Mouse (Mus musculus) monocyte, adult 5-6 weeks (primary cell): ENCODE results near the gene Slbp. TPM values are rescaled to one million over a fixed set of nuclear protein-coding genes. Genes with fewer than 3 reads are reported as not detected.
A peak's percentile ranks its signal among the peaks of the same experiment; 100 is the strongest.

Experiments used
- ATAC-seq: fragments of 153-309, 156-312 bp; replicated peaks from 2 replicates; pipeline ENCODE4 v1.8.0; 2017; ENCODE audit warnings: mild to moderate bottlenecking; ENCODE audit not compliant: low TSS enrichment, insufficient number of reproducible peaks, severe bottlenecking, poor library complexity, low FRiP score
- total RNA-seq: library from RNA; stranded (forward); fragments of 200-1000, 200-491, 200-594 nt; gene quantifications from 3 replicates; pipeline ENCODE4 v1.2.3, GENCODE M21; 2017

Gene Slbp
- total RNA-seq, 1 experiment from 2014 or later = 203 TPM

DNA sequence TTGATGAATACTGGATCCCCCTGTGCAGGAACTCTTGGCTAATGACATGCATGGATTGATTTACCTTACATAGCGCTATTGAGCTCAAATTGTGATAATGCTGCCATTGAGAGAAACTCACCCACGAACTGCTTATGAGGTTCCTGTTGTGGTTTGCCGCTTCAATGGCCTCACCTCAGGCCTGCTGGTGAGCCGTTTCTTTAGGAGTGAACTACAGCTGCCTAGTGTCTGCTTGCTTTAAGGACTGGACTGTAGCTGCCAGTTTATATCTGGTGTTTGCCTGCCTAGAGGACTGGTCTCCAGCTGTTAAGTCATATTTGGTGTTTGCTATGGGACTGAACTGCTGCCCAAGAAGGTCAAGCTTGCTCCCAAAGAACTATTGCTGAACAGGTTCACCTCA lies 30.6 kb upstream of the Slbp start:
- no peak for ATAC-seq

GRCm38 (mm10) chr5:33681611-33682388 lies 29.4 kb upstream of the Slbp start:
- ATAC-seq = no peak

GRCm38 (mm10) chr5:33681044-33681443 lies 28.7 kb upstream of the Slbp start:
- no peak for ATAC-seq

DNA sequence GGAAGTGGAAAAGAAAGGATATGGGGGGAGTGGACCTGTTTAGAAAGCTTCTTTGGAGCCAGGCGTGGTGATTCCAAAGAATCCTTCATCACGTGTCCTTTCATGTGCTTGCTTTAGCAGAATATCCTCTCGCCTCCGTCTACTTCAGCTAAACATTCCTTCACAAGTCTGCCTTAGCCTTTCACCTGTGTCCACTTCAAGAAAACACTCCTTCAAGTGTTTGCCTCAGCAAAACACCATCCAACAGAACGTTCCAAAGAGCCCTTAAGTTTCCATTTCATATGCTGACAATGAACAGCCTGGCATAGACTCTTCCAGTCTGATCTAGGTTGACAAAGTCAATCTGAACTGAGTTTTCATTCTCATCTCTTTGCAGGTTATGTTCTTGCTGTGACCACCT lies 25.9 kb upstream of the Slbp start:
- ATAC-seq = no peak

DNA sequence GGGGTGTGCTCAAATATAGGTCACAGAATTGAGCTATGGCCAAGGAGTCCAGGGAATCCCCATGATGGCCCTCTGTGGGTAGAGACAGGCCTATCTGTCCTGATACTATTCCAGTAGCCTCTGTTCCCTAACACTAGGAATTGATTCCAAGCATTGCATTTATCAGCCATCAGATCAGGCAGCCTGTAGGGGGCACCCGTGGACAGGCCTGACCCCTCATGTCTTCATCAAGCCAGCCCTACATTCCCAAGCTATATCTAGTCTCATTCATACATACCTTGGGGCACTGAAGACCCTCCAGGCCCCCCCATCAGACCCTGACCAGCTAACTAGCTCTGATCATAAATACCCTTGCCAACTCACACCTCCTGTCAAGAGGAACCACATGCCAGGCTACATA lies 23.6 kb upstream of the Slbp start:
- ATAC-seq = no peak

DNA sequence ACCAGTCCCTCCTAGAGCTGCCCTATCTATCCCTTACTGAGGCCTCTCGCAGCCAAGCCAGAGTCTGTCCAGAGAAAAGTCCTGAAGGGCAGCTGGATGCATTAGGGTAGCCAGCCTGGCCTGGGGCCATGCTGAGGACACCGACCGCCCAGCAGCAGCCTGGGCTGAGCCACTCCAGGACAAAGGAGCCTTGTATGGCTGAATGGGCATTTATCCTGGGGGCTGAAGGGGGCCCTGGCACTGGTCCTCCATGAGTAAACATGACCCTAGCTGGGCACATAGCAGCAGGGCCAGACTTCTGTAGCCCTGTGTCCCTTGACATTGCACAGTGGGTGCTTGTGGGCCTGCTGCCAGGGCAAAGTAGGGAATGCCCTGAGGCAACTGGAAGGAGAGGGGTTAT lies 22.1 kb upstream of the Slbp start:
- ATAC-seq = no peak

- no peak for ATAC-seq
Observed at GRCm38 (mm10) chr5:33671659-33672058, 19.3 kb upstream of the Slbp start.

DNA sequence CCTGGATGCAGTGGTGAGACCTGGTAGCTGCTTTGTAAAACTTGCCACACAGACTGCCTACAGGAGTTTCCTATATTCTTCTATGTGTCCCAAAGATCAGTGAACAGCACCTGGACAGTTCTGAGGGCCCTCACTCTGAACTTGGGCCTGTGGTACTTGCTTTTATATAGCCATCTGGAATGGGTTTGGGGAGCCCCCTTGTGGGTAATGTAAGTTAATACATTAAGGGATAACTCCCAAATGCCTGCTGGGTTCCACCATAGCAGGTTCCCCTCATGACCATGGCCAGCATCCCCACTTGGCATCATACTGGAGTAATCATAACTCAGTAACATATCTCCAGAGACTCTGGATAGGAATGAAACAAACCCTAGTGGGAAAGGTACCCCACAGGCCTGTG lies 15.8 kb upstream of the Slbp start:
- peak; percentile 47; the same call in 1 of the 2 replicates for ATAC-seq

- no peak for ATAC-seq
Observed at GRCm38 (mm10) chr5:33658664-33659050, 6.3 kb upstream of the Slbp start.

DNA sequence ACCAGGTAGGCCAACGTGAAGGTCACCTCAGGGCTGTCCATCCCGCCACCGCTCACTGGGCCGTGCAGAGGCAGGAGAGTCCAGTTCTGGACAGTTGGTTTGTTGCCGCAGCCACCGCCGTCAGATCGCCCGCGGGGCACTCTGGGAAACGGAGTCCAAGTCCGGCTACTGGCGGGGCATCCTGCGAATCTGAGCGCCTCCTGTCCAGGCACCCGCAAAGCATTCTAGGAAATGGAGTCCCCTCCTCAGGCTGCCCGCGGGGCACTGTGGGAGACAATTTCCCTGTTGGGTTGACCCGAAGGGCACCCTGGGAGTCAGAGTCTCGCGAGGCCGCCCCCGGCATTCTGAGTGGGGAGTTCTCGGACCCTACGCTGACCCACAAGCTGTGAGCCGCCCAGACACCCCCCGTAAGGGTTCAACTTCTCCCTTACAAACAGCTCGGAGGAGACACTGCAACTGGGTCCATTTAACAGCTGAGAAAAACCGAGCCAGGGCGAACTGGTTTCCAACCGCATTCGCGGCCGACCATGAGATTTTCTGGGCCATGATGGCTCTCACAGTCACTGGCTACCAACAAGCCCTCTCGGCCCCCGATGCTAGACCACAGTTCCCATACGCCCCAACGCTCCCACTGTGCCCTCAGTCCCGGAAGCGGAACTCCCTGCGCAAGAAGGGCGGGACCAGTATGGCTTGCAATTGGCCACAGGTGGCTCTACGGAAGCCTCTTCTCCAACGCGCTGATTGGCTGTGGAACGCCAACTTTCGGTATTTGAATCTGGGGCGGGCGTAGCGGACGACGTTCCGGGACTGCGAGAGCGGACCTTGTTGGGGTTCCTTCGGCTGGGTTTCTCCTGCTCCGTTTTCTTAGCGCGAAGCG lies 5.7 kb upstream of the Slbp start, which contains the start of the genes Tacc3 and Tmem129:
TSS of gene Tacc3 (plus strand) at position 342 of the 877 bp plus-strand sequence.
TSS of gene Tmem129 (minus strand) at position 630 of the 877 bp plus-strand sequence.
- ATAC-seq = peak; percentile 90

GRCm38 (mm10) chr5:33657251-33657786 lies 4.9 kb upstream of the Slbp start:
- peak; percentile 14 for ATAC-seq

DNA sequence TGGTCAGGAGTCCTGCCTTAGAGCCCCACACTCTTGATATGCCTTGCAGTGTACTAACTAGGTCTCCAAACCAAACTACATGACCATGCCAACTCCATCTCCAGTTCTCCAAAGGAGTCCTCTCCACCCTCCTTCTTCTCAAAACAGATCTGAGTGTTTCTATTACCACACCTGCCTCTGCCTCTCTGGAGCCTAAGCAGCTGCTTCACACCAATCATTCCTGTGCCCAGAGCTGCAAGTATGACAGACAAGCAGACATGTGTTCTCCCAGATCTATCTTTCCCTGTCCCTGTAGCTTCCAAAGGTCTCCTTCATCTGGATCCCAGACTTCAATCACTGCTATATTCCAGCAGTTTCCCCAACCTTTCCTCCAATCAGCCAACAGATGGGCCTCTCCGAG lies 4.4 kb upstream of the Slbp start:
- ATAC-seq = no peak

DNA sequence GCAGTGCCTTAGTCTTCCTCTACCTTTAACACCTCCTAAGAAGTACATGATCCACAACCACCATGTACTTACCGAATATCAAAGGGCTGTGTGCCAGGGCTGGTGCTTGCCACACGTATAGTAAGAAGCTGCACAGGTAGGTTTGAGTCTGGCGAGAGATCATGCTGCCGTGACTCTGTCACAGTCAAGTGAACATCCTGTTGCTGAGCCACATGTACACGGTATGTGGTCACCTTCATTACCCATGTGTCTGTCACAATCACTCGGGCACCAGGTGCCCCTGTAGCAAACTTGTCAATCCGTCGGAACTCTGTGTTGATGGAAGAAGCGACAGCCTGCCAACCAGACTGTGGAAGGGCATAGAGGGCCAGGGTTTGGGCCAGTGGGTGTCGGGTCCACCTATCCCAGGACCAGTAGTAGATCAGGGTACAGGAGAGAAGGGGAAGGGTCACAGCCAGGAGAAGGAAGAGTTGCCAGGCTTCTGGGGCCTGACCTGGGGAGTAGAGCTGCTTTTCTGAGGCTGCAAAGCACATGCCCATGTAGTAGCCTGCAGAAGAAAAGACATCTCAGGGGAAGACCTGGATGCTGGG lies 3.0 kb upstream of the Slbp start:
- no peak for ATAC-seq

DNA sequence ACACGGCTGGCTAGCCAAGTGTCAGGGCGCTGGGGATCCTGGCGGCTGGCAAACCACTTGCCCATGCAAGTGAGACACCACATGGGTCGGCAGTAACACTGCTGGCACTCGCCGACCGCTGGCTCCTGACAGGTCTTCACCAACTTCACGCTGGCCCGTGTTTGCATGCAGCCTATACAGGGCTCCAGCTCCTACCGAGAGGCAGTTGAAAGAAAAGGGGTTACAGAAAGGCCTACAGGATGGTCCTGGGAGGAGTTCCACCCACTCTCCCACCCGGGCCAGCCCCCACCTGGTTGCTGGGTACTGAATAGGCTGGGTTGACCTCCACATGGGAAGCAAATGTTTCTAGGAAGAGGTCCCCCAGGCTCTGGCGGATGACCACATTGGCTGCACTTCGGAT lies 2.0 kb upstream of the Slbp start:
- no peak for ATAC-seq

GRCm38 (mm10) chr5:33652783-33653173 lies 404 bp upstream of the Slbp start:
- ATAC-seq = no peak

GRCm38 (mm10) chr5:33651541-33651920 lies 843 bp downstream of the Slbp start:
- no peak for ATAC-seq

DNA sequence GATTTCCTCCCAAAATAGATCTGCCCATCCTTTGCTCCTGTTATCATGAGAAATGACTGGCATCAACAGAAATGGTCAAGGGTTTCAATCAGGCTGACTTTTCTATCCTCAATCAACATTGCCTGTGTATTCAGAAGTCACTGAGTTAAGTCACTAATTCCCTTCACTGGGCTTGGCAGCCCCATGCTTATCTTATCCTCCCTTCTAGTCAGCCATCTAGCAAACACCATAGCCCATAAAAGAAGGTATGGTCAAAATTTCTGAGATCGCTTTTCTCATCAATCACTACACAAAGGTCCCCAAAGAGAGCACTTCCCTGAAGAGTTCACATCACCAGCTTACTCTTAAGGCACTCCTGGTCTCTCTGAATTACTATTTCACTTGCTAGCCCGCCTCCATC lies 1.4 kb downstream of the Slbp start:
- ATAC-seq = no peak

GRCm38 (mm10) chr5:33640652-33641051 lies 11.7 kb downstream of the Slbp start:
- ATAC-seq = peak; percentile 74

GRCm38 (mm10) chr5:33638826-33639225 lies 13.5 kb downstream of the Slbp start:
- ATAC-seq = no peak
